Mouse (Mus musculus): Measurements from ENCODE around the gene Ttll3. TPM values are rescaled to one million over a fixed set of nuclear protein-coding genes. Genes with fewer than 3 reads are reported as not detected.

The Ttll3 gene
- polyA plus RNA-seq, 1 experiment from 2014 or later, result 10.3 TPM

GRCm38 (mm10) chr6:113380480-113380879 is 8.6 kb upstream of the Ttll3 start:
- WGBS, result 94% methylated on average over 11 of the region's 11 CpGs
- no peak overlapping the region for H3K27ac ChIP-seq (replicated peaks)
- peaks cover 35% of the 10 kb centered on the region for H3K4me1 ChIP-seq
- peaks cover 53% of the 10 kb centered on the region for H3K36me3 ChIP-seq
- no peak for ATAC-seq (ENCODE audit: low FRiP score)
- no peaks in the 10 kb centered on the region for H3K27me3 ChIP-seq (replicated peaks)
- H3K4me3 ChIP-seq (replicated peaks), result no peak overlapping the region
- no peak overlapping the region for H3K4me2 ChIP-seq
- no peaks in the 10 kb centered on the region for H3K9me3 ChIP-seq (replicated peaks)
- no peak overlapping the region for H3K9ac ChIP-seq (replicated peaks)

- 78% methylated on average over 8 of the region's 8 CpGs for WGBS
- no peak overlapping the region for H3K9ac ChIP-seq (replicated peaks)
- H3K9me3 ChIP-seq (replicated peaks), result no peaks in the 10 kb centered on the region
- H3K27me3 ChIP-seq (replicated peaks), result no peaks in the 10 kb centered on the region
- H3K36me3 ChIP-seq, result peaks cover 83% of the 10 kb centered on the region
- H3K27ac ChIP-seq (replicated peaks), result 0 out of 2 replicates have a peak overlapping the region, but pooled peaks have one; percentile 46
- ATAC-seq (ENCODE audit: low FRiP score), result peak; percentile 55
- no peak overlapping the region for H3K4me3 ChIP-seq (replicated peaks)
- H3K4me1 ChIP-seq, result peaks cover 12% of the 10 kb centered on the region; the same call in 1 of the 2 replicates
- H3K4me2 ChIP-seq, result no peak overlapping the region
Observed at GRCm38 (mm10) chr6:113384351-113384927, 4.6 kb upstream of the Ttll3 start.

DNA sequence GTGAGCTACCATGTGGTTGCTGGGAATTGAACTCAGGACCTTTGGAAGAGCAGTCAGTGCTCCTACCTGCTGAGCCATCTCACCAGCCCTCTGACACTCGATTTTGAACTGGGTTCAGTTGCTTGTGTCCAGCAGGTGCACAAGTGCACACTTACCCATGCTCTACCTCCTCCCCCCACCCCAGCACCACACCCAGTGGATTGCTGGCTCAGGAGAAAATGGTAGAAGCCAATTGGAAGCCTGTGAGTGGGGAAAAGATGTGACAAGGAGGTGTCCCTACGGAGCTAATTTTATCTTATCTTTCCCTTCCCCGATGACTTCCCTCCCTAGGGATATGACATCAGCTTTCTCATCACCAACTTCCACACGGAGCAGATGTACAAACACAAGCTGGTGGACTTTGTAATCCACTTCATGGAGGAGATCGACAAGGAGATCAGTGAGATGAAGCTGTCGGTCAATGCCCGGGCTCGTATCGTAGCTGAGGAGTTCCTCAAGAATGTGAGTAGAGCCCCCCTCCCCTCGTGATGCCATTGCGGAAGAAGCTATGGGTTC is 3.8 kb upstream of the Ttll3 start:
- Histone ChIP-seq H3K27me3 (replicated peaks) (no peaks in the 10 kb centered on the region), H3K9me3 (replicated peaks) (no peaks in the 10 kb centered on the region), H3K9ac (replicated peaks) (no peak overlapping the region), H3K4me1 (peaks cover 12% of the 10 kb centered on the region; the same call in 1 of the 2 replicates), H3K4me2 (no peak overlapping the region), H3K36me3 (peaks cover 91% of the 10 kb centered on the region), H3K4me3 (replicated peaks) (no peak overlapping the region), H3K27ac (replicated peaks) (peak overlapping the region; percentile 23)
- ATAC-seq (ENCODE audit: low FRiP score), result no peak
- WGBS, result 89% methylated on average over 11 of the region's 11 CpGs

DNA sequence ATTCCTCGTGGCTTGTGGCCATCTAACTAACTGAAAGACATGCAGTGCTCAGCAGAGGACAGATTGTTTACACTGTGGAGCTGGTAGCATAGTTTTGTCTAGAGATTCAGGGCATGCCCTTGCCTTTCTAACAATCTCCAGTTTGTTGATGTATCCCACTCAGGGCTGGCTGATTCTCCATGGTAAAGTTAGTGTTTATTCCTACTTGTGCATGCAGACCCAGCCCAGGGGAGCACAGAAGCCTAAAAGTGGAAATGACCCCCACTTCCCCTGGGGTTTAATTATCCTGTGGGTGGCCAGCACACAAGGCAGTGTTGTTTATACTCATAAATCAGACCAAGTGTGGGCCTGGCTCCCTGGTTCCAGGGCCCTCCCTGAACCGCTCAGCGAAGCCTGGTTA is 3.0 kb upstream of the Ttll3 start:
- peak; percentile 51; the same call in 1 of the 2 replicates for ATAC-seq (ENCODE audit: low FRiP score)
- Histone ChIP-seq H3K9me3 (replicated peaks) (no peaks in the 10 kb centered on the region), H3K9ac (replicated peaks) (no peak overlapping the region), H3K4me1 (peaks cover 13% of the 10 kb centered on the region; the same call in 1 of the 2 replicates), H3K4me3 (replicated peaks) (no peak overlapping the region), H3K27me3 (replicated peaks) (0 out of 2 replicates have a peak, but pooled peaks cover 2% of the 10 kb centered on the region), H3K36me3 (peaks cover 90% of the 10 kb centered on the region), H3K27ac (replicated peaks) (peak overlapping the region; percentile 23), H3K4me2 (no peak overlapping the region)
- 73% methylated on average over 3 of the region's 3 CpGs for WGBS

DNA sequence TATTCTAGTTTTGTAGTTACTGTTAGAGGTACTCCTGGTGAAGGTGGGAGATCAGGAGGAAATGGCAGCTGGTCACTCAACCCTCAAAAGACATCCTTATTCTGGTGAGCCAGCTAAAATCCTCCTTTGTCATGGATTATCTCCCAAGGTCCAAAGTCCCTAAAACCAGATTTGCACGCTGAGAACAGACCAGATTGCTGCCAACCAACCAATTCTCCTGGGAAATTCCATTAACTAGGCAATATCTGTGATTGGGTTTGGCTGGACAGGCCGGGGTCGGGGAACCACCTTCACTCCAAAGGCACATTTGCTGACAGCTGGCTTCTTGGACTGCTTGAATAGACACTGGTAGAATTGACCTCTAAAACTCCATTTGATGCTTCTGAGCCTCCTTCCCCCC is 1.7 kb downstream of the Ttll3 start:
- no peak for ATAC-seq (ENCODE audit: low FRiP score)
- H3K4me1 ChIP-seq, result peaks cover 34% of the 10 kb centered on the region
- H3K27me3 ChIP-seq (replicated peaks), result 0 out of 2 replicates have a peak, but pooled peaks cover 2% of the 10 kb centered on the region
- no peak overlapping the region for H3K4me3 ChIP-seq (replicated peaks)
- H3K4me2 ChIP-seq, result no peak overlapping the region
- no peak overlapping the region for H3K27ac ChIP-seq (replicated peaks)
- H3K9me3 ChIP-seq (replicated peaks), result no peaks in the 10 kb centered on the region
- H3K9ac ChIP-seq (replicated peaks), result no peak overlapping the region
- WGBS, result 77% methylated on average over 3 of the region's 3 CpGs
- peaks cover 62% of the 10 kb centered on the region for H3K36me3 ChIP-seq

GRCm38 (mm10) chr6:113392015-113392386 is 2.9 kb downstream of the Ttll3 start:
- 0 out of 2 replicates have a peak, but pooled peaks cover 2% of the 10 kb centered on the region for H3K27me3 ChIP-seq (replicated peaks)
- peak overlapping the region; percentile 79 for H3K4me2 ChIP-seq
- peak; percentile 30; the same call in 1 of the 2 replicates for ATAC-seq (ENCODE audit: low FRiP score)
- WGBS, result 22% methylated on average over 10 of the region's 10 CpGs
- peak overlapping the region; percentile 57 for H3K9ac ChIP-seq (replicated peaks)
- H3K4me1 ChIP-seq, result peaks cover 31% of the 10 kb centered on the region
- peak overlapping the region; percentile 78 for H3K27ac ChIP-seq (replicated peaks)
- H3K36me3 ChIP-seq, result peaks cover 52% of the 10 kb centered on the region
- peak overlapping the region; percentile 42 for H3K4me3 ChIP-seq (replicated peaks)
- H3K9me3 ChIP-seq (replicated peaks), result no peaks in the 10 kb centered on the region

GRCm38 (mm10) chr6:113392387-113393071 is 3.5 kb downstream of the Ttll3 start:
- peak; percentile 85 for ATAC-seq (ENCODE audit: low FRiP score)
- Histone ChIP-seq H3K36me3 (peaks cover 50% of the 10 kb centered on the region), H3K9me3 (replicated peaks) (no peaks in the 10 kb centered on the region), H3K27me3 (replicated peaks) (0 out of 2 replicates have a peak, but pooled peaks cover 2% of the 10 kb centered on the region), H3K4me1 (peaks cover 31% of the 10 kb centered on the region), H3K4me2 (peak overlapping the region; percentile 79), H3K4me3 (replicated peaks) (peak overlapping the region; percentile 42), H3K9ac (replicated peaks) (peak overlapping the region; percentile 57), H3K27ac (replicated peaks) (peak overlapping the region; percentile 78)
- WGBS, result 2% methylated on average over 51 of the region's 51 CpGs

GRCm38 (mm10) chr6:113393951-113394350 is 4.9 kb downstream of the Ttll3 start:
- WGBS, result 92% methylated on average over 6 of the region's 6 CpGs
- Histone ChIP-seq H3K9ac (replicated peaks) (no peak overlapping the region), H3K27me3 (replicated peaks) (0 out of 2 replicates have a peak, but pooled peaks cover 2% of the 10 kb centered on the region), H3K36me3 (peaks cover 35% of the 10 kb centered on the region), H3K4me3 (replicated peaks) (no peak overlapping the region), H3K9me3 (replicated peaks) (no peaks in the 10 kb centered on the region), H3K4me2 (no peak overlapping the region), H3K4me1 (peaks cover 31% of the 10 kb centered on the region), H3K27ac (replicated peaks) (no peak overlapping the region)
- ATAC-seq (ENCODE audit: low FRiP score), result no peak

DNA sequence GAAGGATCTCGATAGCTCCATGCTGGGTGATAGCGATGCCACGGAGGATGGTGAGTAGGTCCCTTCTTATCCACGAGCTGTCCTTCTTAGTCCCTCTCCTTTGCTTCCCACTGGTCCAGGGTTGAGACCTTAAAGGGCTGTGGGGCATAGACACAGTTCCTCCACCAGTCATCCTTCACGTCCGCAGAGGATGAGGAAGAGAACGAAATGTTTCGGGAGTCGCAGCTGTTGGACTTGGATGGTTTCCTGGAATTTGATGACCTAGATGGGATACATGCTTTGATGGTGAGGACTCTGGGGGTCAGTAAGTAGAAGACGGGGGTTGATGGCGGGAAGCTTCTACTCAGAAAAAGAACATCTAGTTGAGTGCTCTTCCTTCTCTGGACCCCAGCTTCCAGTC is 5.8 kb downstream of the Ttll3 start:
- Histone ChIP-seq H3K9ac (replicated peaks) (no peak overlapping the region), H3K36me3 (peaks cover 27% of the 10 kb centered on the region), H3K27ac (replicated peaks) (no peak overlapping the region), H3K27me3 (replicated peaks) (0 out of 2 replicates have a peak, but pooled peaks cover 2% of the 10 kb centered on the region), H3K4me3 (replicated peaks) (no peak overlapping the region), H3K4me2 (no peak overlapping the region), H3K4me1 (peaks cover 31% of the 10 kb centered on the region), H3K9me3 (replicated peaks) (no peaks in the 10 kb centered on the region)
- no peak for ATAC-seq (ENCODE audit: low FRiP score)
- 94% methylated on average over 11 of the region's 11 CpGs for WGBS

DNA sequence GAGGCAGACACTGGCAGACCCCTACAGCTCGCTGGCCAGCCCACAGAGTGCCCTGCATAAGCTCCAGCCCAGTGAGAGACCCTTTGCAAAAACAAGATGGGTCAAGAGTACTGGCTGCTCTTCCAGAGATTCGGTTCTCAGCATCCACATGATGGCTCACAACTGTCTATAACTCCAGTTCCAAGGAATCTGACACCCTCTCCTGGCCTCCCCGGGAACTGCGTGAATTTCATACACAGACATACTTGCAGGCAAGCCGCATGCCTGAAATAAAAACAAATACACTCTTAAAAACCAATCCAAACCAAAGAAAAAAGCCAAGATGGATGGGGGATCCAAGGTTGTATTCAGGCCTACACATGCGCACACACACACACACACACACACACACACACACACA is 6.4 kb downstream of the Ttll3 start:
- H3K36me3 ChIP-seq, result peaks cover 21% of the 10 kb centered on the region
- 0 out of 2 replicates have a peak, but pooled peaks cover 2% of the 10 kb centered on the region for H3K27me3 ChIP-seq (replicated peaks)
- peaks cover 26% of the 10 kb centered on the region for H3K4me1 ChIP-seq
- no peak for ATAC-seq (ENCODE audit: low FRiP score)
- no peak overlapping the region for H3K4me2 ChIP-seq
- H3K9ac ChIP-seq (replicated peaks), result no peak overlapping the region
- H3K9me3 ChIP-seq (replicated peaks), result no peaks in the 10 kb centered on the region
- no peak overlapping the region for H3K4me3 ChIP-seq (replicated peaks)
- 94% methylated on average over 6 of the region's 6 CpGs for WGBS
- no peak overlapping the region for H3K27ac ChIP-seq (replicated peaks)

- Histone ChIP-seq H3K36me3 (peaks cover 13% of the 10 kb centered on the region), H3K27me3 (replicated peaks) (no peaks in the 10 kb centered on the region), H3K4me1 (peaks cover 23% of the 10 kb centered on the region), H3K9ac (replicated peaks) (no peak overlapping the region), H3K4me3 (replicated peaks) (no peak overlapping the region), H3K27ac (replicated peaks) (no peak overlapping the region), H3K4me2 (no peak overlapping the region), H3K9me3 (replicated peaks) (no peaks in the 10 kb centered on the region)
- WGBS, result 88% methylated on average over 10 of the region's 10 CpGs
- ATAC-seq (ENCODE audit: low FRiP score), result no peak
Observed at GRCm38 (mm10) chr6:113396270-113397030, 7.4 kb downstream of the Ttll3 start.

All from neural tube, embryonic 15.5 days (tissue).